Mouse (Mus musculus): ENCODE data around the gene Hs2st1. TPM values are rescaled to one million over a fixed set of nuclear protein-coding genes. Genes with fewer than 3 reads are reported as not detected.
A peak's percentile ranks its signal among the peaks of the same experiment; 100 is the strongest.

Hs2st1 gene
- polyA plus RNA-seq, 1 experiment from 2014 or later = 13.7 TPM

DNA sequence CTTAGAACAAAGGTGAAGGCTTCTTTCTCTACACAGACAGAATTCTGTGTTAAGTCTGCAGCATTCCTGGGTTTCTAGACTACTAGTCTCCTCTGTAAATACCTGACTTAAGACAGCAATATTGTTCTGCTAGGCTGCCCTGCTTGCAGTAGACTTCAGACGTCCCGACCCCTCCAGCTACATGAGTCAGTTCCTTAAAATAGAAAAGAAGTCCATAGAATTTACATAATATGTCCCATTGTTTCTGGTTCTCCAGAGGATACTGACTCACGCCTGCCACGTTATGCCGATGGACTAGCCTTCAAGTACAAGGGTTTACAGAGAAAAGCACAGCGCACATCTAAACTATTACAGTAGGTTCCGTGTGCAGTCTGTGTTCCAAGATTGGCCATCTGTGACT lies 34.2 kb upstream of the Hs2st1 start:
- Histone ChIP-seq H3K4me3 (no peak overlapping the region), H3K36me3 (replicated peaks) (peaks cover 23% of the 10 kb centered on the region), H3K4me1 (peaks cover 11% of the 10 kb centered on the region; the same call in 1 of the 2 replicates), H3K27me3 (ENCODE audit: poor library complexity, severe bottlenecking) (no peaks in the 10 kb centered on the region), H3K9me3 (no peaks in the 10 kb centered on the region), H3K27ac (no peak overlapping the region)
- 87% methylated on average over 7 of the region's 7 CpGs for WGBS
- no peak for DNase-seq (ENCODE audit: extremely low spot score, low spot score)

DNA sequence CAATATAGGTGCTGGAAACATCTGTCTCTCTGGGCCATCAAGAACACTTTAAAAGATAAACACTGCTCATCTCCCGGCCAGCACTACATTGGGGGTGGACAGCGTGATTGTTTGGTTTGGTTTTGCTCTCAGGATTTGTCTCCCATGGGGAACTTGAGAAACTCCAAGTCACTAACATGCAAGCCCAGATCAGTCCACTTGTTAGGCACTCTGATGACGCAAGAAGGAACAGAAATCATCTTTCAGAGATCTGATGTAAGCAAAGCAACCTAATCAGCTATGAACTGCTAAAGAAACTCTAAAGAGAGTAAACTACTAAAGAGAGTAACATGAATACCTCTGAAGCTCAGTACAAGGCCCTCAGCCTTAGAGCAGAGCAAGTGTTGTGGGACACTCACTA lies 33.6 kb upstream of the Hs2st1 start:
- Histone ChIP-seq H3K4me1 (peaks cover 16% of the 10 kb centered on the region; the same call in 1 of the 2 replicates), H3K36me3 (replicated peaks) (peaks cover 27% of the 10 kb centered on the region), H3K4me3 (no peak overlapping the region), H3K27me3 (ENCODE audit: poor library complexity, severe bottlenecking) (no peaks in the 10 kb centered on the region), H3K9me3 (no peaks in the 10 kb centered on the region), H3K27ac (no peak overlapping the region)
- DNase-seq (ENCODE audit: extremely low spot score, low spot score) = no peak
- 95% methylated on average over 3 of the region's 3 CpGs for WGBS

DNA sequence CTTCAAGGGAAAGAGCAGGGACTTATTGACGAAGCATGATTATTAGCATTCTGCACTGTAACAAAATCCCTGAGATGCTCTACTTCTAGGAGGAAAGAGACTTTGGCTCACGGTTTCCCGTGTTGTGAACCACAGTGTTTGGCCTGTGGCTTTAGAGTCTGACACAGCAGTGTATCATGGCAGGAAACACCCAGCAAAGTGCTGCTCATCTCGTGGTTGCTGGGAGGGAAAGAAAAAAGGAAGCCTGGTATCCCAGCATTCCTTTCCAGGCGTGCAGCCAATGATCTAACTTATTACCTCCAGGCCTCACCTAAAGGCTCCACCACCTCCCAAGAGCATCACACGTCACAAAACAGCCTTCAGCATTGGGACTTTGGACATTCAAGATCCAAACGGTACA lies 32.8 kb upstream of the Hs2st1 start:
- Histone ChIP-seq H3K9me3 (no peaks in the 10 kb centered on the region), H3K27ac (no peak overlapping the region), H3K36me3 (replicated peaks) (peaks cover 33% of the 10 kb centered on the region), H3K27me3 (ENCODE audit: poor library complexity, severe bottlenecking) (no peaks in the 10 kb centered on the region), H3K4me3 (no peak overlapping the region), H3K4me1 (peaks cover 23% of the 10 kb centered on the region)
- 83% methylated on average over 7 of the region's 7 CpGs for WGBS
- no peak for DNase-seq (ENCODE audit: extremely low spot score, low spot score)

DNA sequence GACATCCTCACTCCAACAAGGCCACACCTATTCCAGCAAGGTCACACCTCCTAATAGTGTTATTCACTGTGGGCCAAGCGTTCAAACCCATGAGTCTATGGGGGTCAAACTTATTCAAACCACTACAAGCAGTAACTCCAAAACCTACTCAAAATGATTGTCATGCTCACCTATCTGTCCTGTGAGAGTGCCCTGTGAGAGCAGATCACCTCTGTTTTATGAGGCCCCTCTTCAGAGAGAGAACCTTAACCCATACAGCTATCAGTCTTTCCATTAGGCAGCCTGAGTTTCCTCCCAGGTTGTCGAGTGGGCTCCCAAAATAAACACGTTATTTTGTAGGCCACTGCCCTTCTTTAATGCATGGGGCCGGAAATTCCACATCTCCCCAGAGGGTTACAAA lies 32.4 kb upstream of the Hs2st1 start:
- Histone ChIP-seq H3K9me3 (no peaks in the 10 kb centered on the region), H3K4me3 (no peak overlapping the region), H3K27ac (no peak overlapping the region), H3K27me3 (ENCODE audit: poor library complexity, severe bottlenecking) (no peaks in the 10 kb centered on the region), H3K36me3 (replicated peaks) (peaks cover 36% of the 10 kb centered on the region), H3K4me1 (peaks cover 27% of the 10 kb centered on the region)
- 83% methylated on average over 4 of the region's 4 CpGs for WGBS
- no peak for DNase-seq (ENCODE audit: extremely low spot score, low spot score)

DNA sequence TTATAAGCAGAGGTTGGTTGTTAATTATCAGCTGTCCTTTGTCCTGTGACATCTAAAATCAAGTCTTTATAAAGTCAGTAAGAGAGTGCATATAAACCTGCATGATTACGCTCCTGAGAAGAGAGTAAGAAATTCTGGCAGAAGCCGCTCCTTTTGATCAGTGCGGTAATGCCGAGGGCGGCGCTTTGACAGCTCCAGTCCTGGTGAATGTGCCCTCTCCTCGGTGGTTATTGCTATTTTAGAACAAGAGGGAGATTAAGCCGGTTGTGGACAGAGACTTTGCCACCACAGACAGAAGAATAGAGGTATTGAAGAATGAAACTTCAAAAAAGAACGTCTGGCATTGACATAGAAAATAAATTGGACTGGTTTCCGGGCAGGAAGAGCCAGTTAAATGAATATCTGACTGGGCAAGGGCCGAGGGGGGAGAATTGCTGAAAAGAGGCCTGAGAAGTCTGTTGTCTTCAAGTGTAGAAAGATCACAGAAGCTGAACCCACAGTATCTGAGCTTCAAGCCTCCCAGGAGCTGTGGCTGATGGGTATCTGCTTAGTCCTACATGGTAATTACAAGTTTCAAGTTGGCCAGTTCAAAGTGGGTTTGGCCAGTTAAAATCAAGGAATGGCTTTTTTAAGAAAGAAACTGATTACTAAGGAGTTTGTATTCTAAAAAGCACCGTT lies 27.9 kb upstream of the Hs2st1 start:
- 74% methylated on average over 12 of the region's 12 CpGs for WGBS
- Histone ChIP-seq H3K9me3 (no peaks in the 10 kb centered on the region), H3K36me3 (replicated peaks) (peaks cover 67% of the 10 kb centered on the region), H3K27me3 (ENCODE audit: poor library complexity, severe bottlenecking) (no peaks in the 10 kb centered on the region), H3K27ac (peak overlapping the region; percentile 22; the same call in 1 of the 2 replicates), H3K4me3 (no peak overlapping the region), H3K4me1 (peaks cover 44% of the 10 kb centered on the region)
- no peak for DNase-seq (ENCODE audit: extremely low spot score, low spot score)

DNA sequence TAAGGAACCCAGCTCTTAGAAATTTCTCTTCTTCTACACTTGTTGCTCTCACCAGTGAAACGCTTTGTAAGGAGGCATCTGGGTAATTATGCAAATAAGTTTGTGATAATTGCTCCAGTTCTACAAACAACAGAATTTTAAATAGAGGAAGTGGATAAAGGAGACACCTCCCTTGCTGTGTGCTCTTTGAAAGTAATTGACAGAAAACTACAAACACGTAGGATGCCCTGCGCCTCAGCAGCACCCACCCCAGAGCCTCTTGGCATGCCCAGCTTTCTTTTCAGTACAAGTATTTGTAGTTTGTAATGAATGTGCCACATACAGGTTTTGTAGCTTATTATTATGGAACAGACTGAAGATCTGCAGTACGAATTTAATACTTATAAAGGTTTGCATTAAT lies 27.1 kb upstream of the Hs2st1 start:
- DNase-seq (ENCODE audit: extremely low spot score, low spot score) = no peak

DNA sequence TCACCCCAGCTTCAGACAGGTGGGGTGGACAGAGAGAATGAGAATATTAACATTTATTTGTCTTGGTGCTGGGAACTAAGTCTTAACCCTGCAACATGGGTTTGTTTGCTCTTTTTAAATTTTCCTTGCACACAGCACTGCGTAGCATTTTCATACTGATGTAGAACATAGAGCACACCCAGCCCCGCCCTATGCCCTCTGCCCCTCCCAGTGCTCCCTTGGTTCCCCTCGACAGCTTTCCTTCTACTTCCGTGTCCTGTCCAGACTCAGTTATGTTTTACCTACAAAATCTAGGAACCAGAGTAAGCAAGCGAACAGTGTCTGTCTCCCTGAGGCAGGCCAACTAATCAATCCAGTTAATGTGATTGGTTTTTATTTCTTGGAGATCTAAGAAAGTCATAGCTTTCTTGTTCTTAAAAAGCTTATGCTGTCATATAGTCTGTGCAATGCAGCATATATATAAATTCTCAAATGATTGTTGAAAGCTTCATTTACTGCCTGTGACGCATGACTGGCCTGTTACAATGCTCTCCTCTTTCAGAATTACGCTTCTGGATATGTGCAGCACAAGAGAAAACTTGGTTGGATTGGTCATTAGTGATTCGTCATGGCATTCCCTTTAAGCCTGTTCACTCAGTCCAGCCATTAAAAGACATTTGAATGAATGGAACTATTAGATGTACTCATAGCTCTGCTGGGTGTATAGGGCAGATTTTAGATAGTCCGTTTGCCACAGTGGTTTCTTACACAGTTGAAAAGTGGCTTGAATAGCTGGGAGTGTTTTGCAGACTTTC lies 23.2 kb upstream of the Hs2st1 start:
- Histone ChIP-seq H3K4me3 (no peak overlapping the region), H3K36me3 (replicated peaks) (peaks cover 77% of the 10 kb centered on the region), H3K27ac (no peak overlapping the region), H3K9me3 (no peaks in the 10 kb centered on the region), H3K4me1 (peaks cover 27% of the 10 kb centered on the region), H3K27me3 (ENCODE audit: poor library complexity, severe bottlenecking) (no peaks in the 10 kb centered on the region)
- DNase-seq (ENCODE audit: extremely low spot score, low spot score) = no peak
- WGBS = 80% methylated on average over 9 of the region's 9 CpGs

More for the DNA sequence above, 27.1 kb upstream of the Hs2st1 start:
- H3K4me1 ChIP-seq = peaks cover 46% of the 10 kb centered on the region
- no peak overlapping the region for H3K27ac ChIP-seq
- no peak overlapping the region for H3K4me3 ChIP-seq
- 76% methylated on average over 4 of the region's 4 CpGs for WGBS
- no peaks in the 10 kb centered on the region for H3K27me3 ChIP-seq (ENCODE audit: poor library complexity, severe bottlenecking)
- H3K9me3 ChIP-seq = no peaks in the 10 kb centered on the region
- H3K36me3 ChIP-seq (replicated peaks) = peaks cover 69% of the 10 kb centered on the region

DNA sequence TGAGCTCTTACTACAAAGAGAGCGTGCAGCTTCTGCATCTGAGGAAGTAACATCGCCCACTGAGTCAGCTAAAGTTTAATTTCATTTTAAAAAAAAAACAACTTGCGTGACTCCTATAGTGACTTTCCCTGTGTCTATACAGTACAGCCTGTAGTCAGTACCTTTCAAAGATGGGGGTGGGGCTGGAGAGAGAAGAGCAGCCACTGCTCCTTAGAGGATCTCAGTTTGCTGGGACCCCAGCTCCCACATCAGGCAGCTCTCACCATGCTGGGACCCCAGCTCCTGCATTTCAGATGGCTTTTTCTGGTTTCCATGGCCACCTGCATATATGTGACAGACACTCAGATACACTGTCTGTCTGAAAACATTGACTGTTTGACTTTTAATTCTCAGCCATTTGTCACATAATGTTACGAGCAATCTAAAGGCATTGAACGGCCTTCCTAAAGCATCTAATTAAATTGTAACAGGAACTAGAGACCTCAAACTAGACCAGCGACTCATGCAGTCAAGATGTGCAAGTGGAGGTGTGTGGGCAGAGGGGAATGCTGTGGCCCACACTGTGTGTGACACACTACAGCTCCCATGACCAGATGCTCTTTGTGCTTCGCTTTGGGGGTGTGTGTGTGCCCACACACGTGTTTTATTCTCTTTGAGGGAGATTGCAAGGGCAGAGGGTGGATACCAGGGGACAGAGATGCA lies 19.4 kb upstream of the Hs2st1 start:
- H3K4me1 ChIP-seq = peaks cover 9% of the 10 kb centered on the region; the same call in 1 of the 2 replicates
- no peaks in the 10 kb centered on the region for H3K9me3 ChIP-seq
- peaks cover 79% of the 10 kb centered on the region for H3K36me3 ChIP-seq (replicated peaks)
- DNase-seq (ENCODE audit: extremely low spot score, low spot score) = no peak
- H3K4me3 ChIP-seq = no peak overlapping the region
- H3K27ac ChIP-seq = no peak overlapping the region
- 92% methylated on average over 8 of the region's 8 CpGs for WGBS
- H3K27me3 ChIP-seq (ENCODE audit: poor library complexity, severe bottlenecking) = no peaks in the 10 kb centered on the region

DNA sequence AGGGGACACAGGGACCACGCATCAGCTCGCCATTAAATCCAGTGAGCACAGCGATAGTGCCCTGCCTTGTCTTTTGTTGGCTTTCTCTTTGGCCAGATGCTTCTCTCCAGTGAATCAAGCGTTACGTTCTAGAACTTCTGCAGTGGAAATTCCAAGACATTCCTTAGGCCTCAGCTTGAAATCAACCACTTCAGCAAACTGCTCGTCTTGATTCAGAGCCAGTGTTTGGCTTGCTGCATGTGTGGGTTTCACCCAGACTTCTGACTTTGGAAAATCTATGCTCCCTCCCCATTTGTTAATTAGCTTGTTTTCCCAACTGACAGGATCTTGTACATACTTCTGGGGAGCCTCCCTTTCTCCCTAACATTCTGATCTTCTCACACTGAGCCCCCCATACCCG lies 16.8 kb upstream of the Hs2st1 start:
- Histone ChIP-seq H3K27me3 (ENCODE audit: poor library complexity, severe bottlenecking) (no peaks in the 10 kb centered on the region), H3K27ac (no peak overlapping the region), H3K4me1 (no peaks in the 10 kb centered on the region), H3K4me3 (no peak overlapping the region), H3K9me3 (no peaks in the 10 kb centered on the region), H3K36me3 (replicated peaks) (peaks cover 90% of the 10 kb centered on the region)
- no peak for DNase-seq (ENCODE audit: extremely low spot score, low spot score)
- WGBS = 96% methylated on average over 7 of the region's 7 CpGs

DNA sequence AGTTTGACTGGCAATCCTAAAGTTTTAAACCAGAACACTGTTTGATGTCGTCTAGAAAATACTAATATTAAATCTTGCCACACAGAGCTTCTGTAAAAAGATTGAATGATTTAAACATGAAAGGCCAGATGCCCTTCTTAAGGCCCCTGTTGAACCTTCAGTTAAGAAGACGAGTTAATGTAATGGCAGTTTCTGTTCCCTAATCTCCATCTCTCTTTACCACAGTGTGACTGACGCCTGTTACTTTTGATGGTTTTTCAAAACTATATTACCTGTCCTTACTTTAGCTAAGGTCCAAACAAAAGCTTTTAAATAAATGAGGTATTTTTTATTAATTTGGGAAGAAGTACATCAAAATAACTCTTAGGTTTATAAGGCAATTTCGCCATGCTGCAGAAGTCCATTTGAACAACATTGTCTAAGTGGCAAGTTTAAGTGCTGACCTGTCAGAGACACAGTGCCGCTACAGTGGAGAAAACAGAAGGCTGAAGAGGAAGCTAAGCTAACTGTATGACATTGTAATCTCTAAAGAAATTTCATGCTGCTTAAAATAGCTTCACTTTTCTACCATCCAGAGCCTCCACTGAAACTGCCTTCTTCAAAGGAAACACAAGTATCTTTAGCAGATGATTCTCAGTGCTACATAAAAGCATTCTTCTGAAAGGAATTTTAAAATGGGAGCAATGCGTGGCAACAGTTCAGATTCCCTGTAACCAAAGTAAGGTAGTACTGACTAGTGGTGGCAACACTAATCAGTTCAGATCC lies 15.0 kb upstream of the Hs2st1 start:
- H3K27ac ChIP-seq = no peak overlapping the region
- no peaks in the 10 kb centered on the region for H3K4me1 ChIP-seq
- no peak overlapping the region for H3K4me3 ChIP-seq
- WGBS = 91% methylated on average over 6 of the region's 6 CpGs
- peaks cover 88% of the 10 kb centered on the region for H3K36me3 ChIP-seq (replicated peaks)
- H3K27me3 ChIP-seq (ENCODE audit: poor library complexity, severe bottlenecking) = no peaks in the 10 kb centered on the region
- no peak for DNase-seq (ENCODE audit: extremely low spot score, low spot score)
- no peaks in the 10 kb centered on the region for H3K9me3 ChIP-seq

DNA sequence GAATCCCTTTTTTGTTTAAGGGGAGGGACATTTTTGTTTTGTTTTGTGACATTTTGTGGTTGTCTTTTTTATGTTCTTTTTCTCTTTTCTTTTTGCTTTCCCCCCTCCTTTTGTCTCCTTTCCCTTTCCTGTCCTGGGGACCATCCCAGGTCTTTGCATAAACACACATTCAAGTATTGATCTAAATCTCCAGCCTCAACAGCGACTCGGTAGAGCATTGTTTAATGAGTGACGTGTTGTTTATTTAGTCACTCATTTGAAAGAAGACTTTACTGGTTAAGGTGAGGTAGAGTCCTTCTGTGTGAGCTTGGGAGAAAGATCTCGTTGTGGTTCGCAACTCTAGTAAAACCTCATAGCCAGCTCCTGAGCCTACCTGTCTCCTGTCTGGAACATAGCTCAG lies 13.8 kb upstream of the Hs2st1 start:
- no peaks in the 10 kb centered on the region for H3K27me3 ChIP-seq (ENCODE audit: poor library complexity, severe bottlenecking)
- no peaks in the 10 kb centered on the region for H3K9me3 ChIP-seq
- 81% methylated on average over 5 of the region's 5 CpGs for WGBS
- no peaks in the 10 kb centered on the region for H3K4me1 ChIP-seq
- no peak overlapping the region for H3K4me3 ChIP-seq
- H3K27ac ChIP-seq = no peak overlapping the region
- DNase-seq (ENCODE audit: extremely low spot score, low spot score) = no peak
- H3K36me3 ChIP-seq (replicated peaks) = peaks cover 88% of the 10 kb centered on the region

DNA sequence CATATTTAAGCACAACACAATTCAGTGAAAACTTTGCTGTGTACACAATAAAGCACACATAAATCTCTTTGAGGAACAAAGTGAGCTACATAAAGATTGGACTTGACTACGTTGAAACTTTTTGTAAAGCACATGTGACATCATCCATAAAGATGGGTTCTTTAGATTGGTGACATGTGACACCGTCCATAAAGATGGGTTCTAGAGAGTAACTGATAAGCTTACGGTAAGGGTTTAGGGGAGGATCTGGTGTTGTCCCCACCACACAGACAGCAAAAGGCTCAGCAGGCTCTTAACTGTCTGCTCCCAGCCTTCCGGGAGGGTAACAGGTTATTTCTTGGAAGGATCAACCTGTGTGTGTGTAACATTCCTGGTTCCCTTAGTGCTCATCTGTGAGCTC lies 12.3 kb upstream of the Hs2st1 start:
- no peak overlapping the region for H3K27ac ChIP-seq
- H3K4me1 ChIP-seq = no peaks in the 10 kb centered on the region
- H3K36me3 ChIP-seq (replicated peaks) = peaks cover 88% of the 10 kb centered on the region
- no peak for DNase-seq (ENCODE audit: extremely low spot score, low spot score)
- no peak overlapping the region for H3K4me3 ChIP-seq
- H3K27me3 ChIP-seq (ENCODE audit: poor library complexity, severe bottlenecking) = no peaks in the 10 kb centered on the region
- WGBS = 94% methylated on average over 4 of the region's 4 CpGs
- no peaks in the 10 kb centered on the region for H3K9me3 ChIP-seq

Measured in forebrain, embryonic 10.5 days (tissue).